Mouse (Mus musculus) CH12.LX (cell line): Measurements from ENCODE around the gene Atg5.

ENCODE experiments used
- CHD2 ChIP-seq: IDR thresholded peaks from 2 replicates; pipeline ENCODE4 v1.6.1; 2011; ENCODE audit warnings: low read length, improper control_type of control experiment
- CTCF ChIP-seq, 2 experiments: IDR thresholded peaks in 1 of 2; conservative IDR thresholded peaks in 1 of 2; 2 replicates each; pipeline ENCODE4 v1.5.1; 2011 to 2012; ENCODE audit warnings: low read depth in 2 of 2, low read length in 2 of 2, improper control_type of control experiment in 1 of 2, inconsistent platforms in 1 of 2, mild to moderate bottlenecking in 1 of 2, moderate library complexity in 1 of 2
- ELF1 ChIP-seq: IDR thresholded peaks from 2 replicates; pipeline ENCODE4 v1.6.1; 2014; ENCODE audit warnings: low read depth, mild to moderate bottlenecking, inconsistent platforms, low read length, improper control_type of control experiment
- HCFC1 ChIP-seq: IDR thresholded peaks from 2 replicates; pipeline ENCODE4 v1.6.1; 2012; ENCODE audit warnings: low read depth, mild to moderate bottlenecking, inconsistent platforms, low read length, improper control_type of control experiment
- KAT2A ChIP-seq: IDR thresholded peaks from 2 replicates; pipeline ENCODE4 v1.6.1; 2012; ENCODE audit warnings: low read length, improper control_type of control experiment, inconsistent platforms; ENCODE audit not compliant: insufficient replicate concordance
- MAX ChIP-seq: IDR thresholded peaks from 2 replicates; pipeline ENCODE4 v1.6.1; 2011; ENCODE audit warnings: low read length, improper control_type of control experiment
- MYC ChIP-seq: IDR thresholded peaks from 2 replicates; pipeline ENCODE4 v1.6.1; 2011; ENCODE audit warnings: low read depth, mild to moderate bottlenecking, improper control_type of control experiment, low read length
- UBTF ChIP-seq: IDR thresholded peaks from 2 replicates; pipeline ENCODE4 v1.6.1; 2012; ENCODE audit warnings: low read depth, mild to moderate bottlenecking, inconsistent platforms, low read length, improper control_type of control experiment, moderate library complexity
- ZC3H11A ChIP-seq: IDR thresholded peaks from 2 replicates; pipeline ENCODE4 v1.6.1; 2012; ENCODE audit warnings: low read depth, mild to moderate bottlenecking, inconsistent platforms, low read length, improper control_type of control experiment

GRCm38 (mm10) chr10:44385227-44385626 lies 117.1 kb downstream of the Atg5 start:
- TF ChIP-seq UBTF (no peak), MYC (no peak), CTCF (conservative IDR thresholded peaks at IDR 0.05 in 1 of 2, IDR thresholded peaks at IDR 0.05 in 1 of 2; ENCODE audit: low read depth in 2 of 2, low read length in 2 of 2) (no peak), ZC3H11A (no peak), CHD2 (no peak), HCFC1 (no peak), KAT2A (no peak), ELF1 (no peak), MAX (no peak)
